Mouse (Mus musculus): ENCODE data around the gene Btbd18. TPM values are rescaled to one million over a fixed set of nuclear protein-coding genes. Genes with fewer than 3 reads are reported as not detected.
A peak's percentile ranks its signal among the peaks of the same experiment; 100 is the strongest.
"Not testable (repeated sequence)": the region's sequence is repeated elsewhere in the genome, so short reads cannot be mapped to it uniquely, and the experiment has no call there.

Btbd18 gene
- polyA plus RNA-seq, 1 experiment: not detected

GRCm38 (mm10) chr2:84660253-84660652 is 1.4 kb downstream of the Btbd18 start:
- Histone ChIP-seq H3K27me3 (ENCODE audit: control insufficient read depth) (no peaks in the 10 kb centered on the region), H3K36me3 (ENCODE audit: control insufficient read depth) (no peaks in the 10 kb centered on the region), H3K9me3 (ENCODE audit: control insufficient read depth, low read length) (no peaks in the 10 kb centered on the region; the same call in 1 of the 2 replicates), H3K4me1 (ENCODE audit: control insufficient read depth) (no peaks in the 10 kb centered on the region), H3K4me3 (replicated peaks) (no peak overlapping the region)
- TF ChIP-seq TAL1 (IDR thresholded peaks at IDR 0.05; ENCODE audit: low read length) (no peak), GATA1 (IDR thresholded peaks at IDR 0.05; ENCODE audit: low read length) (no peak)

DNA sequence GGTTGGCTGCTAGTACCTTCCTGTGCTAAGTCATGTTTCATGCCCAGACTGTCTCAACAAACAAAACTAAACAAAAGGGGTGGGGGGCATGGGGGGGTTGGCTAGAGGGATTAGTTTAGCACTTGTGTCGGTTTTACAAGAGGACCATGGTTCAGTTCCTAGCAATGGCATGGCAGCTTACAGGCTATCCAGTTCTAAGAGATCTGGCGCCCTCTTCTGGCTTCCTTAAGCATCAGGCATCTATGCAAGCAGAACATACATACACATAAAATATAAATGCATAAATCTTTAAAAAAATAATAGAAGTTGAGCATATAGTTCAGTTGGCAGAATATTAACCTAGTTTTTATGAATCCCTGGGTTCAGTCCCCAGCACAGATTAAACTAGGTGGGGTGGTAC is 4.0 kb downstream of the Btbd18 start:
- no peaks in the 10 kb centered on the region for H3K27me3 ChIP-seq (ENCODE audit: control insufficient read depth)
- no peaks in the 10 kb centered on the region for H3K36me3 ChIP-seq (ENCODE audit: control insufficient read depth)
- no peak overlapping the region for H3K4me3 ChIP-seq (replicated peaks)
- H3K9me3 ChIP-seq (ENCODE audit: control insufficient read depth, low read length): no peaks in the 10 kb centered on the region; the same call in 1 of the 2 replicates
- peaks cover 2% of the 10 kb centered on the region; the same call in 1 of the 2 replicates for H3K4me1 ChIP-seq (ENCODE audit: control insufficient read depth)
- TF ChIP-seq TAL1 (IDR thresholded peaks at IDR 0.05; ENCODE audit: low read length) (no peak), GATA1 (IDR thresholded peaks at IDR 0.05; ENCODE audit: low read length) (no peak)

GRCm38 (mm10) chr2:84666081-84666480 is 7.2 kb downstream of the Btbd18 start:
- TF ChIP-seq GATA1 (IDR thresholded peaks at IDR 0.05; ENCODE audit: low read length) (no peak), TAL1 (IDR thresholded peaks at IDR 0.05; ENCODE audit: low read length) (no peak)
- Histone ChIP-seq H3K4me1 (ENCODE audit: control insufficient read depth) (peaks cover 21% of the 10 kb centered on the region), H3K27me3 (ENCODE audit: control insufficient read depth) (no peaks in the 10 kb centered on the region), H3K4me3 (replicated peaks) (no peak overlapping the region), H3K36me3 (ENCODE audit: control insufficient read depth) (peaks cover 11% of the 10 kb centered on the region), H3K9me3 (ENCODE audit: control insufficient read depth, low read length) (no peaks in the 10 kb centered on the region)

DNA sequence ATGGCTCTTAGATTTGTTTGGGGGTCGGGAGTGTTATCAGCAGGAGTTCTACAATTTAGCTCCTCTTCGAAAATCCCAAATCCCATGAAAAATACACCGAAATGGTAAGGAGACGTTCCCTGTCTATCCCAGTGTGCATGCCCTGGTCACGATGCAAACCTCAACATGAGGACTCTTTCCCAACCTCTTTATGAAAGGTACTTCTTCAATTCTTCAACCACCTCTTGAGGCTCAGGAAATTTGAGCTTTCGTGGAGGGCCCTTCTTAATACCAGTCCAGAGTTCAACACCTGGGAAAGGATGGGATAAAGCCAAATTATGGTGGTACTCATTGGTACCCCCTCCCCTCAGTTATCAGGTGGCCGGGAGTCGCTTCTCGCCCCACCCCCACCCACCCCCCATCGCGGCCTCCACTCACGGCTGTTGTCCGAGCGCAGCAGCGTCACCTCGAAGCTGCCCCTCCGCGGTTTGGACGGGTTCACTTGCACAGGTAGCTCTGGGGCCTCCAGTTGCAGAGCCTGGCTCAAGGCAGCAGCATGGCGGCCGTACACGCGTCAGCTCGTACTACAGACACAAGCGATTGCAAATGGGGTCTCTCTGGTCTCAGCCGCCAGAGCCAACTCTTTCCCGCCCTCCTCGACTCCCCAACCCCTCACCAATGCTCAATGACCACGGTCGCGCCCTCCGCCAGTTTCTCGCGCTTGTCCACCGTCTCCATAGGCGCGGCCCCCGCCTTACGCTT is 11.1 kb downstream of the Btbd18 start:
- H3K4me3 ChIP-seq (replicated peaks): peak overlapping the region; percentile 88
- H3K9me3 ChIP-seq (ENCODE audit: control insufficient read depth, low read length): no peaks in the 10 kb centered on the region
- TF ChIP-seq GATA1 (IDR thresholded peaks at IDR 0.05; ENCODE audit: low read length): no peak
- TF ChIP-seq TAL1 (IDR thresholded peaks at IDR 0.05; ENCODE audit: low read length): no peak
- H3K4me1 ChIP-seq (ENCODE audit: control insufficient read depth): peaks cover 27% of the 10 kb centered on the region
- H3K27me3 ChIP-seq (ENCODE audit: control insufficient read depth): no peaks in the 10 kb centered on the region
- H3K36me3 ChIP-seq (ENCODE audit: control insufficient read depth): peaks cover 43% of the 10 kb centered on the region

DNA sequence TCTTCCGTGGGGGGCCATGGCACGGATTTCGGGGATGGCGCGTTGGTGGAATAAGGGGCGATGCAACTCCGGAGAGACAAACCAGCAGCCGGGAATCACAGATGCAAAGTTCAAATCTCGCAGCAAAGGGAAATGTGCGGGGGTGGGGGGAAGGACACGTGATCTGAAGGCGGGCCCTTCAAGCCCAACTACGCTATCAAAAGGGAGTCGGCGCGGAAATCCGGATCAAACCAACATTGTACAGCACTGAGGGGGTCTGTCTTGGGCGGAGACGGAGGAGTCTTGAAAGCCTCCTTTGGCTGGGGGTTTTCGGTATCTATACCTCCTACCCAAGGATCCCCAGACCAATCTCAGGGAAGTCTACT is 11.7 kb downstream of the Btbd18 start, which contains the start of gene Selenoh:
Gene Selenoh (minus strand): TSS at position 202 of the 365 bp plus-strand sequence.
- TF ChIP-seq TAL1 (IDR thresholded peaks at IDR 0.05; ENCODE audit: low read length) (no peak), GATA1 (IDR thresholded peaks at IDR 0.05; ENCODE audit: low read length) (no peak)
- Histone ChIP-seq H3K27me3 (ENCODE audit: control insufficient read depth) (no peaks in the 10 kb centered on the region), H3K4me3 (replicated peaks) (peak within 1 kb of the TSS; percentile 88), H3K4me1 (ENCODE audit: control insufficient read depth) (peaks cover 27% of the 10 kb centered on the region), H3K36me3 (ENCODE audit: control insufficient read depth) (peaks cover 49% of the 10 kb centered on the region), H3K9me3 (ENCODE audit: control insufficient read depth, low read length) (no peaks in the 10 kb centered on the region)

- not testable (repeated sequence) for H3K9me3 ChIP-seq (ENCODE audit: control insufficient read depth, low read length); H3K27me3 ChIP-seq (ENCODE audit: control insufficient read depth); H3K4me3 ChIP-seq (replicated peaks)
- Histone ChIP-seq H3K36me3 (ENCODE audit: control insufficient read depth) (peaks cover 59% of the 10 kb centered on the region), H3K4me1 (ENCODE audit: control insufficient read depth) (peaks cover 36% of the 10 kb centered on the region)
Observed at GRCm38 (mm10) chr2:84671535-84671934, 12.7 kb downstream of the Btbd18 start.

DNA sequence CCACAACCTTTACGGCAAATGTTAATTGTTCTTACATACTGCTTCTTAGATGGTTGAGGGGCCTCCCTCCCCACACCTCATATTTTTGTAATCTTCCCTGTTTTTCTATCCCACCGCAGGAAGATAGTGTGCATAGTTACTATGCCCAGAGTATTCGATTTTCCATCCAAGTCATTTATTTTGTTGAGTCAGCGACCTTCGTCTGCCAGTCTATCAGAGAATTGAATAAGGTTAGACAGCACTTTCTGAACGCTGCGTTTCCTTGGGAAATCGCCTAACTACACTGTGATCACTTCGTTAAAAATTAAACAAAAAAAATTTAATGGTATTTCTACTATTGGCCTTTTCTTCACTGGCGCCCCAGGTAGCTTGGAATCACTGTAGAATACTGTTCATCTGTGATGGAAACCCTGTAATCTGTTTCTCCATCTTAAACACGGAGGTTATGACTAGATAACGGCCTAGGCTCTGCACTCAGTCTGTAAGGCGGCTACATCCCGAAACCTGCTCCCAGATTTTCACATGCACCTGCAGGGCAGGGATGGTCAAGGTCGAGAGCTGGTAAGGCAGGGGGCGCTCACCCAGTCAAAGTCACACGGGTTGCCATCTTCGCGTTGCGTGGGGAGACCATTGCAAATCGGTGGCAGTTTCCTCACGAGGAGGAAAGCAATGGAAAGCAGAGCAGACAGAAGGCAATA is 18.5 kb downstream of the Btbd18 start:
- H3K4me3 ChIP-seq (replicated peaks): peak overlapping the region; percentile 78
- H3K9me3 ChIP-seq (ENCODE audit: control insufficient read depth, low read length): no peaks in the 10 kb centered on the region
- TF ChIP-seq TAL1 (IDR thresholded peaks at IDR 0.05; ENCODE audit: low read length): no peak
- peak; percentile 37; the same call in 1 of the 2 replicates for TF ChIP-seq GATA1 (IDR thresholded peaks at IDR 0.05; ENCODE audit: low read length)
- H3K27me3 ChIP-seq (ENCODE audit: control insufficient read depth): no peaks in the 10 kb centered on the region
- H3K4me1 ChIP-seq (ENCODE audit: control insufficient read depth): peaks cover 56% of the 10 kb centered on the region
- peaks cover 67% of the 10 kb centered on the region for H3K36me3 ChIP-seq (ENCODE audit: control insufficient read depth)

DNA sequence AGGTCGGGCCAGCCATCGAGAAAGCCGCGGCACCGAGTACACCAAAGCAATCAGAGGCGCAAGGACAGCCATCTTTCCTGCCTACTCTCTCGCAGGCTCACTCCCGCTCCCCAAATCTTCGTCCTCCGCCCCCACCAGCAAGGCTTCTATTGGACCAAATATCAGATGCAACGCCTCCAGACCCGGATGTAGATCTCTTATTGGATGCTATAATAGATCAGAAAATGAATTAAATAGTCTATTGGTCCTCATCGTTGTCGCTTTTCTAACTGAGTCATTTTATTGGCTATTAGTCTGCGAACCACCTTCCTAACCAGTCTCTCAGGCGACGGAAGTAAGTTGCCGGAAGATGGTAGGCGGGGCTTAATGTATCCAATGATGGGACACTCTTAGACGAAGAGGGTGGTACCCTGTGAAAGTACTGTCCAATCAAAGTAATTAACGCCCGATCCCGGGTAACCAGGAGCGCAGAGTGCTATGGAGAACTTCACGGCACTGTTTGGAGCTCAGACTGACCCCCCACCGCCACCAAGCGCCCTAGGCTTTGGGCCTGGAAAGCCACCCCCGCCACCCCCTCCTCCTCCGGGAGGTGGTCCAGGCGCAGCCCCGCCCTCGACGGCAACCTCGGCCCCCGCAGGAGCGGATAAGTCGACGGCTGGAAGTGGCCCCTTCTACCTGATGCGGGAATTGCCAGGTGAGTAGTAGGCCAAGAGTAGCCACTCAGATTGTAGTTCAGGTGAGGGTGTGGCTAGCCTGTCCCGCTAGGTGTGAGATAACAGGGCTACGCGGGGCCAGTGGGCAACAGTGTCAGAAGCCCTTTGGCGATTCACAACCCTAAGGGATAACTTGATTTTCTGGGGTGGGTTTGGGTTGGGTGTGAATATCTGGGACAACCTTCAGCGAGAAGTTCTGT is 19.3 kb downstream of the Btbd18 start, which contains the start of the genes Gm28635 and Med19:
Gene Gm28635 (minus strand): TSS at position 74 of the 913 bp plus-strand sequence.
Gene Med19 (plus strand): TSS at position 435 of the 913 bp plus-strand sequence.
- Histone ChIP-seq H3K36me3 (ENCODE audit: control insufficient read depth) (peaks cover 66% of the 10 kb centered on the region), H3K4me3 (replicated peaks) (peak within 1 kb of the TSS; percentile 78), H3K9me3 (ENCODE audit: control insufficient read depth, low read length) (no peaks in the 10 kb centered on the region), H3K4me1 (ENCODE audit: control insufficient read depth) (peaks cover 63% of the 10 kb centered on the region), H3K27me3 (ENCODE audit: control insufficient read depth) (no peaks in the 10 kb centered on the region)
- TF ChIP-seq GATA1 (IDR thresholded peaks at IDR 0.05; ENCODE audit: low read length): no peak
- TF ChIP-seq TAL1 (IDR thresholded peaks at IDR 0.05; ENCODE audit: low read length): no peak
